In the genomic region with DNA sequence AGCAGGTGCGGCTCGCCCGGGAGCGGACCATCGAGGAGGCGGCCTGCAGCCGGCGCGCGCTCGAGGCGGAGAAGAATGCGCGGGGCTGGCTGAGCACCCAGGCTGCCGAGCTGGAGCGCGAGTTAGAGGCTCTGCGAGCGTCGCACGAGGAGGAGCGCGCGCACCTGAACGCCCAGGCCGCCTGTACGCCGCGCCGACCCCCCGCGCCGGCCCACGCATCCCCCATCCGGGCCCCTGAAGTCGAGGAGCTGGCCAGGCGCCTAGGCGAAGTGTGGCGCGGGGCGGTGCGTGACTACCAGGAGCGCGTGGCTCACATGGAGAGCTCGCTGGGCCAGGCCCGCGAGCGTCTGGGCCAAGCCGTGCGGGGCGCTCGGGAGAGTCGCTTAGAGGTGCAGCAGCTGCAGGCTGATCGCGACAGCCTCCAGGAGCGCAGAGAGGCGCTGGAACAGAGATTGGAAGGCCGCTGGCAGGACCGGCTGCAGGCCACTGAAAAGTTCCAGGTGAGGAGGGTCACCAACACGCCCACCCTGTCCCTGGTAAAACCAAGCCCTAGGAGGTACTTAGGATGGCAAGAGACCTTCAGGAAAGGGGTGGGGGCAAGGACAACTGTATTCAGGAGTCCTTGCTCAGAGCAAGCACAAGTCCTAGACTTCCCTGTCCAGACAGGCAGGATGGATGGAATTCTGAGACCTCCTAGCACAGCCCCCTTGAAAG, we compare ENCODE assay signal across 8 mouse cellular contexts. TPM values are rescaled to one million over a fixed set of nuclear protein-coding genes. Genes with fewer than 3 reads are reported as not detected.
DNase-seq lines count a peak whose midpoint lies in the region; ATAC-seq and TF ChIP-seq lines count a peak whose summit lies in the region.

No protein-coding gene starts in this region.

- 0 out of 2 replicates have a peak overlapping the region, but pooled peaks have one; percentile 44 for H3K27ac ChIP-seq in lung, postnatal 0 days (ENCODE audit: low read length)
- peak overlapping the region; percentile 97 for H3K27ac ChIP-seq in forebrain, embryonic 10.5 days
- H3K27ac ChIP-seq in limb, embryonic 10.5 days = peak overlapping the region; percentile 86
- no peak overlapping the region for H3K27ac ChIP-seq in olfactory bulb, adult 2 months (ENCODE audit: insufficient read depth, low read depth, low read length)

- peaks cover 15% of the 10 kb centered on the region; the same call in 1 of the 2 replicates for H3K4me1 ChIP-seq in lung, postnatal 0 days (ENCODE audit: insufficient read depth, low read depth, low read length)
- peaks cover 67% of the 10 kb centered on the region for H3K4me1 ChIP-seq in forebrain, embryonic 10.5 days
- H3K4me1 ChIP-seq in limb, embryonic 10.5 days = peaks cover 48% of the 10 kb centered on the region
- H3K4me1 ChIP-seq in olfactory bulb, adult 2 months (ENCODE audit: control insufficient read depth, insufficient read depth, low read length) = peaks cover 35% of the 10 kb centered on the region

- TF ChIP-seq POLR2A in olfactory bulb, adult 2 months (IDR thresholded peaks at IDR 0.05; ENCODE audit: insufficient read depth, low read depth, low read length) = no peak

- 0 out of 2 replicates have a peak, but pooled peaks cover 4% of the 10 kb centered on the region for H3K27me3 ChIP-seq in lung, postnatal 0 days (replicated peaks; ENCODE audit: insufficient read depth, low read length)
- H3K27me3 ChIP-seq in forebrain, embryonic 10.5 days (ENCODE audit: poor library complexity, severe bottlenecking) = peaks cover 15% of the 10 kb centered on the region; the same call in 1 of the 2 replicates
- peaks cover 40% of the 10 kb centered on the region for H3K27me3 ChIP-seq in limb, embryonic 10.5 days (ENCODE audit: low read depth, poor library complexity, severe bottlenecking)

- DNase-seq in lung, postnatal 0 days (ENCODE audit: low spot score) = peak; percentile 56
- no peak for DNase-seq in lung, postnatal 36 days
- no peak for DNase-seq in forebrain, embryonic 10.5 days (ENCODE audit: extremely low spot score, low spot score)
- peak; percentile 54 for DNase-seq in limb, embryonic 10.5 days (ENCODE audit: low spot score)
- DNase-seq in adipocyte (ENCODE audit: low spot score) = no peak
- no peak for DNase-seq in spleen, adult 18-20 months
- DNase-seq in layer of hippocampus, adult 18-20 months (ENCODE audit: low spot score in 2 of 2) = no peak

- TF ChIP-seq EP300 in lung, postnatal 0 days (IDR thresholded peaks at IDR 0.05) = no peak

- WGBS in lung, postnatal 0 days = 1% methylated on average over 60 of the region's 60 CpGs
- WGBS in forebrain, embryonic 10.5 days = under 1% methylated on average over 60 of the region's 60 CpGs
- WGBS in limb, embryonic 10.5 days = 1% methylated on average over 59 of the region's 60 CpGs
- 2% methylated on average over 60 of the region's 60 CpGs for WGBS in olfactory bulb, adult 2 months

- no peaks in the 10 kb centered on the region for H3K9me3 ChIP-seq in lung, postnatal 0 days (ENCODE audit: low read length)
- H3K9me3 ChIP-seq in forebrain, embryonic 10.5 days = no peaks in the 10 kb centered on the region
- H3K9me3 ChIP-seq in limb, embryonic 10.5 days (replicated peaks) = no peaks in the 10 kb centered on the region

- peak overlapping the region; percentile 49 for H3K4me3 ChIP-seq in lung, postnatal 0 days (ENCODE audit: low read depth, low read length)
- H3K4me3 ChIP-seq in forebrain, embryonic 10.5 days = peak overlapping the region; percentile 93
- peak overlapping the region; percentile 59 for H3K4me3 ChIP-seq in limb, embryonic 10.5 days
- peak overlapping the region; percentile 38 for H3K4me3 ChIP-seq in olfactory bulb, adult 2 months (ENCODE audit: insufficient read depth, low read depth, low read length)

- ATAC-seq in lung, postnatal 0 days = peak; percentile 13

- H3K36me3 ChIP-seq in lung, postnatal 0 days (ENCODE audit: insufficient read depth, low read length) = no peaks in the 10 kb centered on the region
- peaks cover 35% of the 10 kb centered on the region for H3K36me3 ChIP-seq in forebrain, embryonic 10.5 days (replicated peaks)
- peaks cover 13% of the 10 kb centered on the region for H3K36me3 ChIP-seq in limb, embryonic 10.5 days

- TF ChIP-seq CTCF in lung, postnatal 0 days (IDR thresholded peaks at IDR 0.05) = no peak
- TF ChIP-seq CTCF in olfactory bulb, adult 2 months (IDR thresholded peaks at IDR 0.05; ENCODE audit: insufficient read depth, low read depth, low read length) = no peak

- peak overlapping the region; percentile 50 for H3K4me2 ChIP-seq in lung, postnatal 0 days (replicated peaks; ENCODE audit: low read depth, low read length)

- H3K9ac ChIP-seq in lung, postnatal 0 days (replicated peaks; ENCODE audit: low read depth) = peak overlapping the region; percentile 48

RNA-seq across cellular contexts. Expression of gene Nes, which starts 0.8 kb away (rescaled TPM):
- polyA plus RNA-seq in lung, postnatal 0 days (2015; fragmentation: Nextera tagmentation; extraction: Ambion mirVana) = 22.2 and 30.7 TPM in 2 replicates
- 81.2 and 86.9 TPM in 2 replicates for polyA plus RNA-seq in forebrain, embryonic 10.5 days (2016; fragmentation: Nextera tagmentation; extraction: Ambion mirVana)
- 13.5 and 14.6 TPM in 2 replicates for polyA plus RNA-seq in limb, embryonic 10.5 days (2016; fragmentation: Nextera tagmentation; extraction: Ambion mirVana)
- polyA plus RNA-seq in olfactory bulb, adult 2 months (2012; ENCODE audit: insufficient read depth, insufficient read length, low replicate concordance, missing spikeins) = not detected in 2 replicates
- total RNA-seq in layer of hippocampus, adult 18-20 months (2021) = 1 to 10 TPM; 3.6 to 4.7 TPM

RNA-seq across cellular contexts. Expression of gene Crabp2, which starts 23.2 kb away (rescaled TPM):
- polyA plus RNA-seq in lung, postnatal 0 days (2015; fragmentation: Nextera tagmentation; extraction: Ambion mirVana) = 0.21 and 0.38 TPM in 2 replicates
- 834 and 866 TPM in 2 replicates for polyA plus RNA-seq in forebrain, embryonic 10.5 days (2016; fragmentation: Nextera tagmentation; extraction: Ambion mirVana)
- 944 and 1,066 TPM in 2 replicates for polyA plus RNA-seq in limb, embryonic 10.5 days (2016; fragmentation: Nextera tagmentation; extraction: Ambion mirVana)
- polyA plus RNA-seq in olfactory bulb, adult 2 months (2012; ENCODE audit: insufficient read depth, insufficient read length, low replicate concordance, missing spikeins) = not detected in 2 replicates
- total RNA-seq in layer of hippocampus, adult 18-20 months (2021) = 1 to 10 TPM; 1.4 to 2.6 TPM

RNA-seq across cellular contexts. Expression of gene Bcan, which starts 28.4 kb away (rescaled TPM):
- 0.33 and 0.56 TPM in 2 replicates for polyA plus RNA-seq in lung, postnatal 0 days (2015; fragmentation: Nextera tagmentation; extraction: Ambion mirVana)
- 0.17 TPM in 2 replicates for polyA plus RNA-seq in forebrain, embryonic 10.5 days (2016; fragmentation: Nextera tagmentation; extraction: Ambion mirVana)
- not detected in 2 replicates for polyA plus RNA-seq in limb, embryonic 10.5 days (2016; fragmentation: Nextera tagmentation; extraction: Ambion mirVana)
- polyA plus RNA-seq in olfactory bulb, adult 2 months (2012; ENCODE audit: insufficient read depth, insufficient read length, low replicate concordance, missing spikeins) = not detected in 2 replicates
- total RNA-seq in layer of hippocampus, adult 18-20 months (2021) = 100 to 1,000 TPM; 281 to 298 TPM

RNA-seq across cellular contexts. Expression of gene Rrnad1, which starts 41.1 kb away (rescaled TPM):
- polyA plus RNA-seq in lung, postnatal 0 days (2015; fragmentation: Nextera tagmentation; extraction: Ambion mirVana) = 10.8 and 11.2 TPM in 2 replicates
- 19.1 and 22.8 TPM in 2 replicates for polyA plus RNA-seq in forebrain, embryonic 10.5 days (2016; fragmentation: Nextera tagmentation; extraction: Ambion mirVana)
- 21.1 and 21.7 TPM in 2 replicates for polyA plus RNA-seq in limb, embryonic 10.5 days (2016; fragmentation: Nextera tagmentation; extraction: Ambion mirVana)
- not detected in 2 replicates for polyA plus RNA-seq in olfactory bulb, adult 2 months (2012; ENCODE audit: insufficient read depth, insufficient read length, low replicate concordance, missing spikeins)
- 10 to 100 TPM; 22.3 to 22.8 TPM for total RNA-seq in layer of hippocampus, adult 18-20 months (2021)

RNA-seq across cellular contexts. Expression of gene Isg20l2, which starts 41.5 kb away (rescaled TPM):
- polyA plus RNA-seq in lung, postnatal 0 days (2015; fragmentation: Nextera tagmentation; extraction: Ambion mirVana) = 22.5 and 24.9 TPM in 2 replicates
- 87.7 and 88.3 TPM in 2 replicates for polyA plus RNA-seq in forebrain, embryonic 10.5 days (2016; fragmentation: Nextera tagmentation; extraction: Ambion mirVana)
- 84.8 and 86.0 TPM in 2 replicates for polyA plus RNA-seq in limb, embryonic 10.5 days (2016; fragmentation: Nextera tagmentation; extraction: Ambion mirVana)
- polyA plus RNA-seq in olfactory bulb, adult 2 months (2012; ENCODE audit: insufficient read depth, insufficient read length, low replicate concordance, missing spikeins) = not detected in 2 replicates
- total RNA-seq in layer of hippocampus, adult 18-20 months (2021) = 10 to 100 TPM; 13.9 to 15.1 TPM

Comparison
In these comparisons a context has a peak if more than half of its experiments do, and no peak if none do; other contexts are left out.
1. DNase-seq: peak in lung, postnatal 0 days (single experiment) and limb, embryonic 10.5 days (single experiment); none in lung, postnatal 36 days (single experiment), forebrain, embryonic 10.5 days (single experiment), adipocyte (single experiment), spleen, adult 18-20 months (0 of 2) and layer of hippocampus, adult 18-20 months (0 of 2).
2. H3K4me3 ChIP-seq: peak in every context shown above with its lines; median percentile 93 in forebrain, embryonic 10.5 days; 59 in limb, embryonic 10.5 days; 49 in lung, postnatal 0 days; 38 in olfactory bulb, adult 2 months.
3. RNA of gene Nes, which starts 0.8 kb away (polyA plus RNA-seq): 81.2 to 86.9 TPM in forebrain, embryonic 10.5 days, 22.2 to 30.7 TPM in lung, postnatal 0 days and 13.5 to 14.6 TPM in limb, embryonic 10.5 days; not detected in olfactory bulb, adult 2 months; every median in the first group is over 10 times any median in the second.
4. RNA of gene Crabp2, which starts 23.2 kb away (polyA plus RNA-seq): 944 to 1,066 TPM in limb, embryonic 10.5 days and 834 to 866 TPM in forebrain, embryonic 10.5 days; 0.21 to 0.38 TPM in lung, postnatal 0 days and not detected in olfactory bulb, adult 2 months; every median in the first group is over 100 times any median in the second.